Comparison of ENCODE assay signal across 32 mouse cellular contexts in the genomic region with DNA sequence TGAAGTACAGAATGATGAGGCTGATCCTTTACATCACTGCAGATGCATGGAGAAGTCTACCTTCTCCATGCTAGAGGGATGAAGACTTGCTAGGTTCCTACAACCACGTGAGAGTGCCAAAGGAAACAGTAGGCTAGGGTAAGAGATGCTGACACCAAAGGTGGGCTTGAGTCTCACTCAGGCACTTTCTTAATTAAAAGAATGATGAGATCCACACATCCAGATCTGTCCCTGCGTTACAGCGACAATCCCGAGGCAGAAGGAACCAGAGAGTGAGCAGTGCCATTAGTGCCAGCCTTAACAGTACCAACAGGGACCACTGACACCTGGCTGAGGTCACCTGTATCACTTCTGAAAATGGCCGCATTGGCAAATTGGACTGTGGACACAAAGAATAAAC.
"Had no signal": no experiment of that assay in that cellular context is flagged by ENCODE, and none has a peak within 500 bp of the region (broad histone marks: within the 10 kb centered on the region; RNA-seq: fewer than 3 reads in every experiment).

No protein-coding gene starts in this region.

- H3K9ac ChIP-seq: limb, embryonic 12.5 days; limb, embryonic 13.5 days; limb, embryonic 15.5 days; liver, embryonic 12.5 days; liver, embryonic 13.5 days; liver, embryonic 14.5 days; liver, embryonic 15.5 days; liver, postnatal 0 days; lung, embryonic 14.5 days; lung, embryonic 15.5 days; midbrain, embryonic 12.5 days; midbrain, embryonic 13.5 days; midbrain, embryonic 15.5 days; neural tube, embryonic 12.5 days had no signal

- H3K27me3 ChIP-seq: limb, embryonic 12.5 days; limb, embryonic 13.5 days; limb, embryonic 15.5 days; liver, embryonic 12.5 days; liver, embryonic 13.5 days; liver, embryonic 15.5 days; lung, embryonic 15.5 days; megakaryocyte, embryonic 14.5 days; midbrain, embryonic 12.5 days; midbrain, embryonic 13.5 days; midbrain, embryonic 15.5 days; neural tube, embryonic 12.5 days had no signal

- H3K4me2 ChIP-seq: limb, embryonic 12.5 days; limb, embryonic 13.5 days; limb, embryonic 15.5 days; liver, embryonic 11.5 days; liver, embryonic 12.5 days; liver, embryonic 13.5 days; liver, embryonic 15.5 days; lung, embryonic 14.5 days; lung, embryonic 15.5 days; midbrain, embryonic 11.5 days; midbrain, embryonic 12.5 days; midbrain, embryonic 13.5 days; midbrain, embryonic 15.5 days; neural tube, embryonic 12.5 days had no signal

- H3K36me3 ChIP-seq: limb, embryonic 10.5 days; limb, embryonic 12.5 days; limb, embryonic 13.5 days; limb, embryonic 15.5 days; liver, embryonic 12.5 days; liver, embryonic 13.5 days; liver, embryonic 15.5 days; lung, embryonic 15.5 days; midbrain, embryonic 10.5 days; midbrain, embryonic 12.5 days; midbrain, embryonic 13.5 days; midbrain, embryonic 15.5 days; neural tube, embryonic 12.5 days had no signal

- H3K4me3 ChIP-seq: limb, embryonic 10.5 days; limb, embryonic 12.5 days; limb, embryonic 13.5 days; limb, embryonic 15.5 days; liver, embryonic 12.5 days; liver, embryonic 13.5 days; liver, embryonic 15.5 days; lung, embryonic 15.5 days; megakaryocyte, embryonic 14.5 days; midbrain, embryonic 10.5 days; midbrain, embryonic 12.5 days; midbrain, embryonic 13.5 days; midbrain, embryonic 15.5 days; myocyte; neural tube, embryonic 12.5 days had no signal

- DNase-seq: left cerebral cortex, postnatal 4 days; liver; liver, embryonic 13.5 days; liver, postnatal 0 days; lung, adult 18-20 months; lung, adult 2 months; lung, embryonic 14.5 days; lung, postnatal 10 days; lung, postnatal 14 days; lung, postnatal 36 days; lung, postnatal 4 days; midbrain, embryonic 14.5 days had no signal

- H3K9me3 ChIP-seq: limb, embryonic 10.5 days; limb, embryonic 12.5 days; limb, embryonic 13.5 days; limb, embryonic 15.5 days; liver, embryonic 12.5 days; liver, embryonic 13.5 days; liver, embryonic 15.5 days; lung, embryonic 15.5 days; midbrain, embryonic 10.5 days; midbrain, embryonic 12.5 days; midbrain, embryonic 13.5 days; midbrain, embryonic 15.5 days; neural tube, embryonic 12.5 days had no signal

- H3K27ac ChIP-seq: limb, embryonic 10.5 days; limb, embryonic 12.5 days; limb, embryonic 13.5 days; limb, embryonic 15.5 days; liver, embryonic 12.5 days; liver, embryonic 13.5 days; liver, embryonic 14.5 days; liver, embryonic 15.5 days; lung, embryonic 15.5 days; macrophage; midbrain, embryonic 10.5 days; midbrain, embryonic 12.5 days; midbrain, embryonic 13.5 days; midbrain, embryonic 15.5 days; neural tube, embryonic 12.5 days had no signal

- H3K4me1 ChIP-seq: liver, embryonic 12.5 days; liver, embryonic 13.5 days; liver, embryonic 15.5 days; lung, embryonic 15.5 days; megakaryocyte, embryonic 14.5 days; midbrain, embryonic 15.5 days had no signal

- ATAC-seq: liver, embryonic 12.5 days; liver, postnatal 0 days; lung, postnatal 0 days; midbrain, embryonic 13.5 days; midbrain, embryonic 15.5 days; midbrain, embryonic 16.5 days had no signal
